Mouse (Mus musculus) midbrain, embryonic 16.5 days (tissue): ENCODE results near the gene 6030452D12Rik. TPM values are rescaled to one million over a fixed set of nuclear protein-coding genes. Genes with fewer than 3 reads are reported as not detected.

Experiments used
- ATAC-seq: fragments of 200-750 bp; cut with Nextera tagmentation; 2 replicates; pipeline ENCODE4 v1.8.0; 2017; ENCODE audit warnings: moderate TSS enrichment
- H3K27ac ChIP-seq: fragments of 300-500 bp; sonication (generic); 2 replicates; pipeline ENCODE4 v1.5.1; 2014; ENCODE audit warnings: mild to moderate bottlenecking, low read length, mixed read lengths
- H3K27me3 ChIP-seq: fragments of 300-500 bp; sonication (generic); 2 replicates; pipeline ENCODE4 v1.6.1; 2014; ENCODE audit warnings: low read depth, low read length, mixed read lengths; ENCODE audit not compliant: control insufficient read depth, insufficient read depth
- H3K36me3 ChIP-seq: fragments of 300-500 bp; sonication (generic); 2 replicates; pipeline ENCODE4 v1.6.1; 2014; ENCODE audit warnings: mild to moderate bottlenecking, low read length, moderate library complexity, mixed read lengths; ENCODE audit not compliant: control insufficient read depth, insufficient read depth
- H3K4me1 ChIP-seq: fragments of 300-500 bp; sonication (generic); 2 replicates; pipeline ENCODE4 v1.6.1; 2014; ENCODE audit warnings: mild to moderate bottlenecking, low read length, mixed read lengths; ENCODE audit not compliant: control insufficient read depth, insufficient read depth
- H3K4me2 ChIP-seq: fragments of 300-500 bp; sonication (generic); 2 replicates; pipeline ENCODE4 v1.6.1; 2014; ENCODE audit warnings: mild to moderate bottlenecking, low read length, mixed read lengths
- H3K4me3 ChIP-seq: fragments of 300-500 bp; sonication (generic); 2 replicates; pipeline ENCODE4 v1.5.1; 2014; ENCODE audit warnings: low read depth, mild to moderate bottlenecking, low read length, moderate library complexity, mixed read lengths
- H3K9ac ChIP-seq: fragments of 300-500 bp; sonication (generic); 2 replicates; pipeline ENCODE4 v1.6.1; 2014; ENCODE audit warnings: low read depth, low read length, mixed read lengths
- H3K9me3 ChIP-seq: fragments of 300-500 bp; sonication (generic); replicated peaks from 2 replicates; pipeline ENCODE4 v1.6.1; 2014; ENCODE audit warnings: mild to moderate bottlenecking, low read length, mixed read lengths; ENCODE audit not compliant: control insufficient read depth, poor library complexity, severe bottlenecking
- WGBS: fragments of 180-500 bp; shearing (Covaris S2); extraction: QIAGEN DNeasy Blood & Tissue Kit; methylation state at CpG from one replicate; pipeline ENCODE4 v1.1.7; 2014; 5-methylcytosine and 5-hydroxymethylcytosine counted together
- polyA plus RNA-seq: library from polyadenylated mRNA; unstranded; fragments of >200 nt; fragmentation: Nextera tagmentation; extraction: Ambion mirVana; gene quantifications from 2 replicates; pipeline ENCODE4 v1.2.1, GENCODE M21; 2015

Gene 6030452D12Rik
- polyA plus RNA-seq, 1 experiment from 2014 or later, result not detected

DNA sequence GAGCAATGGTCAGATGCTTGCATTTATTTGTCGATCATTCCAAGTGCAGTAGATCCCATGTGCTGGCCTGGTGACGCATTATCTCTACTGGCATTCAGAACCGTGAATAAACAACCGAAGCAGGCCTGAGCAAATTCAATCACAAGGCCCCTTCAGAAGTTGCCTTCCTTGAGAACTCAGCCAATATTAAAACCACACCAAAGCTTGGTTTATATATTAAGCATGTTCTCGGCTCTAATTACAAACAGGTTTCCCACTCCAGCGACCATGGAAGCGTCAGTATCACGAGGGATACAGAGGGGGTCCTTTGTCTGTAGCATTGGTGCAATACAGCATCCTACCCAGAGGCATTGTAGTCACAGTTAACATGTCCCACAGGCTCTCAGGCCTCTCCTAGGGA is 42.7 kb downstream of the 6030452D12Rik start:
- Histone ChIP-seq H3K27ac (no peak overlapping the region), H3K27me3 (no peaks in the 10 kb centered on the region), H3K36me3 (no peaks in the 10 kb centered on the region), H3K4me3 (no peak overlapping the region), H3K9ac (no peak overlapping the region), H3K4me2 (no peak overlapping the region), H3K9me3 (no peaks in the 10 kb centered on the region), H3K4me1 (no peaks in the 10 kb centered on the region)
- WGBS, result 69% methylated on average over 8 of the region's 8 CpGs
- ATAC-seq, result no peak

DNA sequence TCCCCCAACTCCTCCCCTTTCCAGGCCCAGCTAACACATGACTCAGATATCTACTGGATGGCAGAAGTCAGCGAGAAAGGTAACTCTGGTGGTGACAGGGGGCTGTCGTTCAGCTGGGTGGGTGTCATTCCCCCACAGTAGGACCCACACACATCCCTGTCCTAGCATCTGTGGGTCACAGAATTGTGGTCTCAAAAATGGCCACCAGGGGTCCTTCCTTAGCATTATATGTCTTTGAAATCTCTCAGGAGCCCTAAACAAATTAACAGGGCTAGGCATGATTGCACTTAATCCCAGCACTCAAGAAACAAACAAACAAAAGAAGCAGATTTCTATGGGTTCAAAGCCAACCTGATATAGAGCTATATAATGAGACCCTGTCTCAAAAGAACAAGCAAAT is 44.8 kb downstream of the 6030452D12Rik start:
- WGBS, result 81% methylated on average over 2 of the region's 2 CpGs
- H3K9ac ChIP-seq, result no peak overlapping the region
- no peak overlapping the region for H3K4me2 ChIP-seq
- no peak overlapping the region for H3K27ac ChIP-seq
- no peaks in the 10 kb centered on the region for H3K4me1 ChIP-seq
- no peak overlapping the region for H3K4me3 ChIP-seq
- H3K27me3 ChIP-seq, result no peaks in the 10 kb centered on the region
- no peak for ATAC-seq
- no peaks in the 10 kb centered on the region for H3K36me3 ChIP-seq
- H3K9me3 ChIP-seq, result no peaks in the 10 kb centered on the region

DNA sequence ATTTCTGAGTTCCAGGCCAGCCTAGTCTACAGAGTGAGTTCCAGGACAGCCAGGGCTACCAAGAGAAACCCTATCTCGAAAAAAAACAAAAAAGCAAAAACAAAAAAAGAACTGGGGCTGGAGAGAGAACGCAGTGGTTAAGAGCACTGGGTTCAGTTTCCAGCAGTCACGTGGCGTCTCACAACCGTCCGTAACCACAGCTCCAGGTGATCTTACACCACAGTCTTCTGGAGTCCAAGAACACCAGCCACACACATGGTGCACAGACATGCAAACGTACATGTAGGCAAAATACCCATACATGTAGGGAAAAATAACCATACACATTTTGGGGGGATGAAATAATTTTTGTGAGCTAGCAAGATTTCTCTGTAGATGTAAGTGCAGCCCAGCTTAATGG is 46.4 kb downstream of the 6030452D12Rik start:
- Histone ChIP-seq H3K4me2 (no peak overlapping the region), H3K27ac (no peak overlapping the region), H3K4me3 (no peak overlapping the region), H3K9ac (no peak overlapping the region), H3K9me3 (no peaks in the 10 kb centered on the region), H3K4me1 (no peaks in the 10 kb centered on the region), H3K36me3 (no peaks in the 10 kb centered on the region), H3K27me3 (no peaks in the 10 kb centered on the region)
- 88% methylated on average over 7 of the region's 7 CpGs for WGBS
- ATAC-seq, result no peak

GRCm38 (mm10) chr8:106548366-106548936 is 48.1 kb downstream of the 6030452D12Rik start:
- Histone ChIP-seq H3K4me2 (no peak overlapping the region), H3K27me3 (no peaks in the 10 kb centered on the region), H3K27ac (no peak overlapping the region), H3K9ac (no peak overlapping the region), H3K4me3 (no peak overlapping the region), H3K36me3 (no peaks in the 10 kb centered on the region), H3K9me3 (no peaks in the 10 kb centered on the region), H3K4me1 (no peaks in the 10 kb centered on the region)
- WGBS, result 91% methylated on average over 10 of the region's 10 CpGs
- no peak for ATAC-seq

- Histone ChIP-seq H3K27me3 (no peaks in the 10 kb centered on the region), H3K27ac (no peak overlapping the region), H3K4me2 (no peak overlapping the region), H3K4me1 (no peaks in the 10 kb centered on the region), H3K4me3 (no peak overlapping the region), H3K36me3 (no peaks in the 10 kb centered on the region), H3K9ac (no peak overlapping the region), H3K9me3 (no peaks in the 10 kb centered on the region)
- 91% methylated on average over 1 of the region's 1 CpGs for WGBS
- no peak for ATAC-seq
Measured at GRCm38 (mm10) chr8:106550906-106551305, 50.6 kb downstream of the 6030452D12Rik start.

DNA sequence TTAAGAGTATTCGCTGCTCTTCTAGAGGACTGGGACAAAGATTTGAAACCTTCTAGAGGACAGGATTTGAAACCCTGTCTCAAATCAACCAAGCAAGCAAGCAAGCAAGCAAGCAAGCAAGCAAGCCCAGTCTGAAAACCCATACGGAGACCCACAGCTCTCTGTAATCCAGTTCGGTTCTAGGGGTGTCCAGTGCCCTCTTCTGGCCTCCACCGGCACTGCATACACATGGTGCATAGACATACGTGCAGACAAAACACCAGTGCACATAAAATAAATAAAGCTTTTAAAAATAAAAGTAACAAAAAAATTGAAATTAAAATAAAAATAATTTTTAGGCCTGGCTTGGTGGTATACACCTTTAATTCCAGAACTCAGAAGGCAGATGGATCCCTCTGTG is 53.7 kb downstream of the 6030452D12Rik start:
- H3K27ac ChIP-seq, result no peak overlapping the region
- H3K4me2 ChIP-seq, result no peak overlapping the region
- ATAC-seq, result no peak
- 99% methylated on average over 5 of the region's 5 CpGs for WGBS
- H3K36me3 ChIP-seq, result no peaks in the 10 kb centered on the region
- H3K27me3 ChIP-seq, result no peaks in the 10 kb centered on the region
- no peaks in the 10 kb centered on the region for H3K4me1 ChIP-seq
- H3K4me3 ChIP-seq, result no peak overlapping the region
- H3K9ac ChIP-seq, result no peak overlapping the region
- H3K9me3 ChIP-seq, result peaks cover 4% of the 10 kb centered on the region; the same call in 1 of the 2 replicates

GRCm38 (mm10) chr8:106556068-106556645 is 55.8 kb downstream of the 6030452D12Rik start:
- H3K4me1 ChIP-seq, result no peaks in the 10 kb centered on the region
- no peak overlapping the region for H3K4me3 ChIP-seq
- ATAC-seq, result no peak
- no peaks in the 10 kb centered on the region for H3K36me3 ChIP-seq
- WGBS, result 81% methylated on average over 5 of the region's 7 CpGs
- H3K9me3 ChIP-seq, result peaks cover 4% of the 10 kb centered on the region; the same call in 1 of the 2 replicates
- H3K4me2 ChIP-seq, result no peak overlapping the region
- no peak overlapping the region for H3K27ac ChIP-seq
- H3K9ac ChIP-seq, result no peak overlapping the region
- H3K27me3 ChIP-seq, result no peaks in the 10 kb centered on the region

Other genes with a start within 250 kb of the 6030452D12Rik start
- gene Smpd3, start 162.5 kb upstream of the 6030452D12Rik start, polyA plus RNA-seq, result 69.6 and 76.2 TPM in 2 replicates
- gene Zfp90, start 85.2 kb upstream of the 6030452D12Rik start, polyA plus RNA-seq, result 45.3 and 45.9 TPM in 2 replicates
- 0.91 and 1.2 TPM in 2 replicates for gene Cdh3, start 10.4 kb downstream of the 6030452D12Rik start, polyA plus RNA-seq
- 5.9 and 6.8 TPM in 2 replicates for gene Gm10073, start 72.9 kb downstream of the 6030452D12Rik start, polyA plus RNA-seq
- gene Cdh1, start 102.8 kb downstream of the 6030452D12Rik start, polyA plus RNA-seq, result 3.8 and 4.1 TPM in 2 replicates
- gene Tango6, start 182.5 kb downstream of the 6030452D12Rik start, polyA plus RNA-seq, result 6.1 and 6.3 TPM in 2 replicates